In genomic region chr1:52727056-52727900, GRCm38 (mm10) we compare ENCODE assay signal across 8 mouse cellular contexts. TPM values are rescaled to one million over a fixed set of nuclear protein-coding genes. Genes with fewer than 3 reads are reported as not detected.
DNase-seq lines count a peak whose midpoint lies in the region; ATAC-seq and TF ChIP-seq lines count a peak whose summit lies in the region.

Gene Mfsd6 (minus strand): TSS chr1:52727462.

- no peaks in the 10 kb centered on the region; the same call in 1 of the 2 replicates for H3K4me1 ChIP-seq in bone marrow, adult 2 months (ENCODE audit: control insufficient read depth, insufficient read depth, low read length)
- H3K4me1 ChIP-seq in forebrain, embryonic 11.5 days (replicated peaks; ENCODE audit: control insufficient read depth, insufficient read depth, low read length), result no peaks in the 10 kb centered on the region
- H3K4me1 ChIP-seq in heart, embryonic 15.5 days (replicated peaks), result peaks cover 10% of the 10 kb centered on the region
- 0 out of 4 replicates have a peak, but pooled peaks cover 0 to 1% of the 10 kb centered on the region in 2 experiments for H3K4me1 ChIP-seq in liver, embryonic 14.5 days (replicated peaks; ENCODE audit: control insufficient read depth in 2 of 2, insufficient read depth in 2 of 2, low read length in 1 of 2)
- H3K4me1 ChIP-seq in stomach, embryonic 14.5 days (ENCODE audit: control insufficient read depth, insufficient read depth, low read length), result 0 out of 2 replicates have a peak, but pooled peaks cover 3% of the 10 kb centered on the region

- H3K9me3 ChIP-seq in forebrain, embryonic 11.5 days (ENCODE audit: control insufficient read depth, low read length), result no peaks in the 10 kb centered on the region
- no peaks in the 10 kb centered on the region for H3K9me3 ChIP-seq in heart, embryonic 15.5 days (replicated peaks)
- H3K9me3 ChIP-seq in liver, embryonic 14.5 days (ENCODE audit: control insufficient read depth, low read length), result no peaks in the 10 kb centered on the region
- H3K9me3 ChIP-seq in stomach, embryonic 14.5 days (ENCODE audit: control insufficient read depth, low read depth, low read length), result no peaks in the 10 kb centered on the region

- 4% methylated on average over 52 of the region's 63 CpGs for WGBS in bone marrow, adult 2 months
- WGBS in forebrain, embryonic 11.5 days, result 1% methylated on average over 61 of the region's 63 CpGs
- WGBS in heart, embryonic 15.5 days, result 2% methylated on average over 39 of the region's 63 CpGs
- WGBS in liver, embryonic 14.5 days (ENCODE audit: insufficient replicate concordance), result 2% methylated on average over 53 of the region's 63 CpGs
- 2% methylated on average over 51 of the region's 63 CpGs for WGBS in stomach, embryonic 14.5 days

- peak; percentile 25 for ATAC-seq in forebrain, embryonic 11.5 days (replicated peaks; ENCODE audit: low FRiP score)
- ATAC-seq in heart, embryonic 15.5 days (replicated peaks; ENCODE audit: insufficient number of reproducible peaks, insufficient read depth, low FRiP score, low read depth), result peak; percentile 61
- peak; percentile 43; the same call in 1 of the 2 replicates for ATAC-seq in liver, embryonic 14.5 days (ENCODE audit: insufficient read depth)
- peak; percentile 79 for ATAC-seq in stomach, embryonic 14.5 days (ENCODE audit: insufficient number of reproducible peaks, insufficient read depth, low FRiP score, low read depth)

- no peak for TF ChIP-seq CTCF in C2C12 (IDR thresholded peaks at IDR 0.05; ENCODE audit: control insufficient read depth, insufficient read depth, insufficient read length)
- TF ChIP-seq CTCF in bone marrow, adult 2 months (IDR thresholded peaks at IDR 0.05; ENCODE audit: control insufficient read depth, insufficient read depth, low read length), result no peak
- TF ChIP-seq CTCF in liver, embryonic 14.5 days (IDR thresholded peaks at IDR 0.05; ENCODE audit: low read depth), result no peak

- no peaks in the 10 kb centered on the region for H3K79me3 ChIP-seq in C2C12 (ENCODE audit: low read depth)

- H3K4me3 ChIP-seq in C2C12 (ENCODE audit: insufficient read depth, poor library complexity, severe bottlenecking), result peak within 1 kb of the TSS; percentile 11
- peak within 1 kb of the TSS; percentile 86 for H3K4me3 ChIP-seq in bone marrow, adult 2 months (replicated peaks; ENCODE audit: control insufficient read depth, low read depth, low read length)
- peak within 1 kb of the TSS; percentile 90 for H3K4me3 ChIP-seq in forebrain, embryonic 11.5 days (ENCODE audit: low read depth, low read length)
- H3K4me3 ChIP-seq in heart, embryonic 15.5 days, result peak within 1 kb of the TSS; percentile 95
- peak within 1 kb of the TSS; percentile 34 to 59 for H3K4me3 ChIP-seq in liver, embryonic 14.5 days (ENCODE audit: insufficient read depth in 1 of 2, low read depth in 2 of 2, low read length in 2 of 2)
- peak within 1 kb of the TSS; percentile 78 for H3K4me3 ChIP-seq in stomach, embryonic 14.5 days (ENCODE audit: low read depth, low read length)

- peak; percentile 46; the same call in 1 of the 2 replicates for TF ChIP-seq POLR2A in bone marrow, adult 2 months (IDR thresholded peaks at IDR 0.05; ENCODE audit: borderline replicate concordance, control insufficient read depth, low read depth, low read length)

- no peak for TF ChIP-seq EP300 in liver, embryonic 14.5 days (IDR thresholded peaks at IDR 0.05; ENCODE audit: low read depth)

- peaks cover 20% of the 10 kb centered on the region for H3K27me3 ChIP-seq in C2C12 (ENCODE audit: control insufficient read depth, insufficient read depth, insufficient read length)
- no peaks in the 10 kb centered on the region; the same call in 1 of the 2 replicates for H3K27me3 ChIP-seq in forebrain, embryonic 11.5 days (ENCODE audit: control insufficient read depth, insufficient read depth, low read length)
- 0 out of 2 replicates have a peak, but pooled peaks cover 3% of the 10 kb centered on the region for H3K27me3 ChIP-seq in heart, embryonic 15.5 days
- peaks cover 15% of the 10 kb centered on the region for H3K27me3 ChIP-seq in liver, embryonic 14.5 days (ENCODE audit: control insufficient read depth, insufficient read depth, low read length)
- H3K27me3 ChIP-seq in stomach, embryonic 14.5 days (ENCODE audit: control insufficient read depth, insufficient read depth, low read length), result no peaks in the 10 kb centered on the region

- H3K36me3 ChIP-seq in C2C12 (ENCODE audit: control insufficient read depth, insufficient read depth), result no peaks in the 10 kb centered on the region
- H3K36me3 ChIP-seq in forebrain, embryonic 11.5 days (ENCODE audit: control insufficient read depth, insufficient read depth, low read length), result no peaks in the 10 kb centered on the region
- no peaks in the 10 kb centered on the region for H3K36me3 ChIP-seq in heart, embryonic 15.5 days
- no peaks in the 10 kb centered on the region for H3K36me3 ChIP-seq in liver, embryonic 14.5 days (replicated peaks; ENCODE audit: control insufficient read depth, insufficient read depth, low read depth)
- H3K36me3 ChIP-seq in stomach, embryonic 14.5 days (ENCODE audit: control insufficient read depth, insufficient read depth, low read length), result no peaks in the 10 kb centered on the region

- H3K4me2 ChIP-seq in forebrain, embryonic 11.5 days (ENCODE audit: low read depth, low read length, severe bottlenecking), result peak within 1 kb of the TSS; percentile 91
- peak within 1 kb of the TSS; percentile 74 for H3K4me2 ChIP-seq in heart, embryonic 15.5 days
- H3K4me2 ChIP-seq in liver, embryonic 14.5 days (ENCODE audit: low read depth), result peak within 1 kb of the TSS; percentile 73
- H3K4me2 ChIP-seq in stomach, embryonic 14.5 days (replicated peaks; ENCODE audit: low read depth, low read length), result peak within 1 kb of the TSS; percentile 93

- peak within 1 kb of the TSS; percentile 87 for H3K27ac ChIP-seq in bone marrow, adult 2 months (ENCODE audit: control insufficient read depth, insufficient read depth, low read depth, low read length, poor library complexity)
- peak within 1 kb of the TSS; percentile 25; the same call in 1 of the 2 replicates for H3K27ac ChIP-seq in forebrain, embryonic 11.5 days (ENCODE audit: low read depth, low read length)
- peak within 1 kb of the TSS; percentile 61 for H3K27ac ChIP-seq in heart, embryonic 15.5 days
- H3K27ac ChIP-seq in liver, embryonic 14.5 days, result no peak within 1 kb of the TSS
- H3K27ac ChIP-seq in stomach, embryonic 14.5 days (ENCODE audit: low read length), result peak within 1 kb of the TSS; percentile 52

- peak; percentile 75 for DNase-seq in forebrain, embryonic 11.5 days (ENCODE audit: low spot score)
- DNase-seq in kidney, postnatal 10 days, result peak; percentile 70
- no peak for DNase-seq in liver, embryonic 14.5 days (ENCODE audit: low read depth in 3 of 3, low spot score in 3 of 3)
- DNase-seq in natural killer cell, adult 2 months (ENCODE audit: low spot score in 2 of 2), result peak; percentile 21 to 37

- peak within 1 kb of the TSS; percentile 23 for H3ac ChIP-seq in C2C12 (ENCODE audit: control insufficient read depth, insufficient read length, low read depth)

- H3K79me2 ChIP-seq in C2C12 (ENCODE audit: control insufficient read depth, insufficient read depth), result no peaks in the 10 kb centered on the region

- H3K9ac ChIP-seq in forebrain, embryonic 11.5 days (ENCODE audit: low read length), result peak within 1 kb of the TSS; percentile 86
- peak within 1 kb of the TSS; percentile 79 for H3K9ac ChIP-seq in heart, embryonic 15.5 days
- H3K9ac ChIP-seq in liver, embryonic 14.5 days (replicated peaks), result peak within 1 kb of the TSS; percentile 13
- peak within 1 kb of the TSS; percentile 47 for H3K9ac ChIP-seq in stomach, embryonic 14.5 days (replicated peaks; ENCODE audit: low read depth, low read length)

TF ChIP-seq in C2C12, 6 proteins besides CTCF, POLR2A, EP300 and RAD21:
- TF ChIP-seq FOSL1 (IDR thresholded peaks at IDR 0.05; ENCODE audit: insufficient read depth, low read length, poor library complexity, severe bottlenecking) (no peak), MYOD1 (IDR thresholded peaks at IDR 0.05; ENCODE audit: control insufficient read depth, insufficient read length, low read depth) (no peak), MAX (IDR thresholded peaks at IDR 0.05) (no peak), USF1 (IDR thresholded peaks at IDR 0.05; ENCODE audit: low read depth) (no peak), MYOG (IDR thresholded peaks at IDR 0.05; ENCODE audit: control insufficient read depth, extremely low read depth, insufficient read length) (no peak), CEBPB (IDR thresholded peaks at IDR 0.05; ENCODE audit: low read depth) (no peak)

RNA-seq across cellular contexts. Expression of gene Mfsd6, which starts in this region (rescaled TPM):
- 0.30 TPM for polyA plus RNA-seq in C2C12 (2012; fragmentation: generic; extraction: Trizol)
- 2.8 and 8.3 TPM in 2 replicates for polyA plus RNA-seq in bone marrow, adult 2 months (2011; ENCODE audit: insufficient read depth, insufficient read length, low replicate concordance, missing spikeins)
- 2.1 and 2.7 TPM in 2 replicates for polyA plus RNA-seq in forebrain, embryonic 11.5 days (2014; fragmentation: Nextera tagmentation; extraction: Ambion mirVana)
- polyA plus RNA-seq in heart, embryonic 15.5 days (2015; fragmentation: Nextera tagmentation; extraction: Ambion mirVana), result 2.7 and 3.3 TPM in 2 replicates
- 0.31 and 0.47 TPM in 2 replicates for polyA plus RNA-seq in liver, embryonic 14.5 days (2012; rRNA removed)
- 0.34 and 0.52 TPM in 2 replicates for polyA plus RNA-seq in liver, embryonic 14.5 days (2014; fragmentation: Nextera tagmentation; extraction: Ambion mirVana)
- polyA plus RNA-seq in stomach, embryonic 14.5 days (2014; fragmentation: Nextera tagmentation; extraction: Ambion mirVana), result 6.4 and 6.6 TPM in 2 replicates

Comparison
In these comparisons a context has a peak if more than half of its experiments do, and no peak if none do; other contexts are left out.
1. Peak in ATAC-seq, H3K4me3 ChIP-seq, H3K9ac ChIP-seq and H3K4me2 ChIP-seq in liver, embryonic 14.5 days; RNA of the gene not detected or under 1 TPM.
2. H3K4me3 ChIP-seq: peak in every context shown above with its lines; median percentile 95 in heart, embryonic 15.5 days; 90 in forebrain, embryonic 11.5 days; 86 in bone marrow, adult 2 months; 78 in stomach, embryonic 14.5 days; 46 in liver, embryonic 14.5 days; 11 in C2C12.
3. ATAC-seq: peak in every context shown above with its lines; median percentile 79 in stomach, embryonic 14.5 days; 61 in heart, embryonic 15.5 days; 43 in liver, embryonic 14.5 days; 25 in forebrain, embryonic 11.5 days.
4. DNase-seq: peak in forebrain, embryonic 11.5 days (single experiment), kidney, postnatal 10 days (single experiment) and natural killer cell, adult 2 months (2 of 2); none in liver, embryonic 14.5 days (0 of 3).
5. H3K9ac ChIP-seq: peak in every context shown above with its lines; median percentile 86 in forebrain, embryonic 11.5 days; 79 in heart, embryonic 15.5 days; 47 in stomach, embryonic 14.5 days; 13 in liver, embryonic 14.5 days.
6. Peak in every context shown above with its lines, with median percentiles within 50 percentile points of each other: H3K4me2 ChIP-seq.